Mouse (Mus musculus) induced T-regulatory cell, adult 2 months (primary cell): ENCODE results near the gene Sugp1.
"Not testable (repeated sequence)": the region's sequence is repeated elsewhere in the genome, so short reads cannot be mapped to it uniquely, and the experiment has no call there.

Experiments
- DNase-seq: peaks from one replicate; pipeline ENCODE4 v3.0.0-alpha.2; 2012; ENCODE audit warnings: low read depth

Sugp1 gene

DNA sequence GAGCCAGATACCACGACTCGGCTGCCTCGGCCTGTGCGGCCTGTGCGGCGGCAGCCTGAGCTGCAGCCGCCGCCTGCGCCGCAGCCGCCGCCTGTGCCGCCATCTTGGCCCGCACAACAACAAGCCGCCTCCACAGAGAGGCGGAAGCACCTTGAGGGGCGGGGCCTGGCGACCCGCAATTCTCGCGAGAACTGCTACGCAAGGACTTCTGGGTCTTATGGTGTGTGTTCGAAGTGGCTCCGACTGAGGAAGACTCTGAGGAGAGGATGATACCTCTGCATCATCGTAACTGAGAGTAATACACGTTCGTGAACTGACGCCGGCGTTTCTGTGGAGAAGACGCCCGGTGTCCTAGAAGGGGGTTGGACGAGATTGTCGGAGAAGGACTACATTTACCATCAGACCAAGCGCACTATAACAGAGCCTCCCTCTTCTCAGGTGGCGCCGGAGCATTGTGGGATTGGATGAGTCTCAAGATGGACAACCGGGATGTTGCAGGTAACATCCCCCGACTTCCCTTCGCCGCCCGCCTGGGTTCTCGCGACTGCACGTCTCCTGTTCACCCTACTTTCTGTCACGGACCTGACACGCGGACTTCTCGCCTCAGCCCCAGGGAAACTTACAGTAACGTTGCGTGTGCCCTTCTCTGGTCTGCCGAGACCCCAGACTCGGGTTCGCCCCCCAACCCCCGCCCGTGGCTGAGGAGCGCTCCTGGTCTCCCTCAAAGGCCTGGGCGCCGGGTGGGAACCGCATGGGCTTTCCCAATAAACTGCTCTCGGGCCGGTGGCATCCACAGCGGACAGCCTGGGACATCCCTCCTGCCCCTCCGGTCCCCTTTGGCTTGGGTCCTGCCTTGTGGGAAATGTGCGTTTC lies at the start of gene Sugp1, which contains the start of gene Mau2:
TSS of gene Sugp1 (plus strand) at position 231 of the 873 bp plus-strand sequence.
TSS of gene Mau2 (minus strand) at position 152 of the 873 bp plus-strand sequence.
- DNase-seq: peak; percentile 99

GRCm38 (mm10) chr8:69995422-69995775 lies 47.2 kb upstream of the Sugp1 start:
- no peak for DNase-seq

- peak; percentile 99 for DNase-seq
These were observed 46.6 kb upstream of the Sugp1 start, which contains the start of gene Gatad2a for GRCm38 (mm10) chr8:69995776-69996588. Gene Gatad2a, minus strand, starts transcription at chr8:69996384.

GRCm38 (mm10) chr8:69996589-69997285 lies 45.9 kb upstream of the Sugp1 start:
- DNase-seq: no peak

DNA sequence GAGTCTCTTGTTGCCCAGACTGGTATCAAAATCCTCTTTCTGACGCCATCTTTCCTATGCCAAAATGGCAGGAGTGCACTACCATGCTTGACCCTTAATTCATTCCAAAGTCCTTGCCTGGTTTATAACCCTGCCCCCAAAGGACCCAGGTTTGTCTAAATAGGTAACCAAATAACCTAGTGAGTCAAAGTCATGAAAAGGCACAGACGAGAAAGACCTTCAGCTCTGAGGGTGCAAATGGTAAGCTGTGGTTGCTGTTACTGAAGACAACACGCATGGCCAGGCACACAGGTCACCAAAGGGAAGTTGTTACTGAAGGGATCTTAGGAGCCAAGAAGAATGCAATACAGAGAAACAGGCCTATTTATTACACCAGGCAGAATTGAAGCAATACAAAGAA lies 43.9 kb upstream of the Sugp1 start:
- DNase-seq: no peak

DNA sequence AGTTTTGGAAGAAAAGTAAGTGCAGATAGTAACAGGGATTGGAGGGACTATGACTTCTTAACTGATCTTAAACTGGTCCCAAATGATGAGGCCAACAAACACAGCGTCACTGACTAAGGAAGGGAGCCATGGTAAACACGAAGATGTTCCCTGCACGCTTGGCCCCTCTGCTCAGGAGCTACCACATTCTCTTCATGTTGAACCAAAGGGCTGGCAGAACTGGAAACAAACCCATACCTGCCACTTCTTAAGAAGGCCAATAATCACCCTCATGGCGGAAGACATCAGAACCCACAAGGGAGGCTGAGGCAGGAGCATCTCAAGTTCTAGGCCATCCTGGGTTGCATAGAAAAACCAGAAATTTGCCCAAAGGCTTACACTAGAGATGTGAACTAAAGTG lies 43.4 kb upstream of the Sugp1 start:
- no peak for DNase-seq

GRCm38 (mm10) chr8:70000226-70000625 lies 42.4 kb upstream of the Sugp1 start:
- no peak for DNase-seq

DNA sequence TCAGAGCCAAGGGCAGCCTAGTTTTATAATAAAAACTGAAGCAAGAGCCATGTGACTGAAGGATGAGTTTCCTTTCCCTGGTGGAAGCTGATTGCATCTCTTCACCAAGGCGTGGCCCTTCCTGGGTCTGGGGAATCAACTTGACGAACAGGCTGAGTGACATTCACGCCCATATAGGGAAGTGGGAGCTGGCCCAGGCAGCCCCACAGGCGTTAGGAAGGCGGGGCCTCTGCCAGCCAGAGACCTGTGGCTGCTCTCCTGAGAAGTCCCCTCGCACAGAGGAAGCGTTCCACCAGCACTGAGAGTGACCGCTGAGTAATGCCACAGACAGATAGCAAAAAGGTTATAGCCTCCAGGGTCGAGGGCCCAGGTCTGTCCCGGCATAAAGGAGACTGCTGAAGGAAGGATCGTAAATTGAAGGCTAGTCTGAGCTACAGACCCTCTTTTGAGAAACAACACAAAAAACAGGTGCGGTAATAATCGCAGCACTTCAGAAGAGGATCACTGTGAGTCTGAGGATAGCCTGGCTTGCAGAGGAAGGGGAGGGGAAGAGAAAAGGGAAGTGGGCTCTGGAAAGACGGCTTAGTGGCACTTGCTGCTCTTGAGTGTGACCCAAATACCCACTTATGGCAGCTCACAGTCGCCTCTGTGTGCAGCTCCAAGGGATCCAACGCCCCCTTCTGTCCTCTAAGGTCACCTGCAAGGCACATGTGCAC lies 41.3 kb upstream of the Sugp1 start:
- peak; percentile 83 for DNase-seq

DNA sequence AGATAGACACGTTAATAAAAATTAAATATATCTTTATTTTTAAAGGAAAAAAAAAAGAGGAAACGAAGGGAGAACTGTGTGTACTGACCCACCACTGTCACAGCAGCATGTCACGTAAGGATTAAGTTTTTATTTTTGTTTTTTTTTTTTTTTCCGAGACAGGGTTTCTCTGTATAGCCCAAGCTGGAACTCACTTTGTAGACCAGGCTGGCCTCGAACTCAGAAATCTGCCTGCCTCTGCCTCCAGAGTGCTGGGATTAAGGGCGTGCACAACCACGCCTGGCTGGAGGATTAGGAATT lies 40.8 kb upstream of the Sugp1 start:
- DNase-seq: peak; percentile 31

- DNase-seq: peak; percentile 80
These were observed 39.4 kb upstream of the Sugp1 start for GRCm38 (mm10) chr8:70003204-70003657.

DNA sequence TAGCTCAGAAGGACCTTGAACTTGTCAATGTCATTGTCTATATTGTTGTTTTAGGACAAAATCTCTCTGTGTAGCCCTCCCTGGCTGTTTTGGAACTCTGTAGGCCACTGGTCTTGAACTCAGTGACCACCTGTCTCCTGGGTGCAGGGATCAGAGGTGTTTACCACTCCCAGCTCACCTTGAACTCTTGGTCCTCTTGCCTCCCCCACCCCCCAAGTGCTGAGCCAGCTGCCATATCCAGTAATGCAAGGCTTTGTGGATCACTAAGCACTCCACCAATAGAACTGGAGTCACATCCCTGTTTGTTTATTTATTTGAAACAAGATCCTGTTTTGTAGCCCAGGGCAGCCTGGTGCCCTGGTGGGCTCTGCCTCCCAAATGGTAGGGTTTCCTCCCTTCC lies 38.3 kb upstream of the Sugp1 start:
- DNase-seq: no peak

GRCm38 (mm10) chr8:70005178-70005577 lies 37.4 kb upstream of the Sugp1 start:
- no peak for DNase-seq

DNA sequence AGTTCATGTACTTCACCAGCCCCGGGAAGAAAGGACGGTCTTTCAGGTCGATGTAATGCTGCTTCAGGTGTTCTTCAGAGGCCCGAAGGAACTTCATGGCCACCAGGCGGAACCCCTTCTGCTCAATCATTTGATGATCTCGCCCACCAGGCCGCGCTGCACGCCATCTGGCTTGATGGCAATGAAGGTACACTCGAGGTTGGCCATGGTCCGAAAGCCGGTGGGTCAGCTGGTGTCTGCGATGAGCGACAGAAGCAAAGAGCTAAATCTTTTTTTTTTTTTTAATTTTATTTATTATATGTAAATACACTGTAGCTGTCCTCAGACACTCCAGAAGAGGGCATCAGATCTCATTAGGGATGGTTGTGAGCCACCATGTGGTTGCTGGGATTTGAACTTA lies 31.8 kb upstream of the Sugp1 start:
- not testable (repeated sequence) for DNase-seq

- no peak for DNase-seq
These were observed 30.3 kb upstream of the Sugp1 start for GRCm38 (mm10) chr8:70012350-70012749.

DNA sequence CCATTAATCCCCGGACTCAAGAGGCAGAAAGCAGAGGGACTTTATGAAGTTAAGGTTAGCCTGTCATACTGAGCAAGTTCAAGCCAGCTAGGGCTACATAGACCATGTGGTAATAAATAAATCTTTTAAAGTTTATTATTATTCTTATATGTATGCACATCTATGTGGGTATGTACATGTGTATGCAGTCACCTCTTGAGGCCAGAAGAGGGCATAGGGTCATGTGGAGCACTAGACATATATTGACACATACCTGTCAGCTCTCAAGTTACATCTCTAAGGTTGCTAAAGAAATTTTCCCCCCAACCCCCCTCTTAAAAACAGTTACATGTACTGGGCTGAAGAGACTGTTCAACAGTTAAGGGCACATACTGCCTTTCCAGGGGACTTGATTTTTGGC lies 29.9 kb upstream of the Sugp1 start:
- DNase-seq: peak; percentile 32

- DNase-seq: no peak
These were observed 27.6 kb upstream of the Sugp1 start for GRCm38 (mm10) chr8:70015017-70015416.

DNA sequence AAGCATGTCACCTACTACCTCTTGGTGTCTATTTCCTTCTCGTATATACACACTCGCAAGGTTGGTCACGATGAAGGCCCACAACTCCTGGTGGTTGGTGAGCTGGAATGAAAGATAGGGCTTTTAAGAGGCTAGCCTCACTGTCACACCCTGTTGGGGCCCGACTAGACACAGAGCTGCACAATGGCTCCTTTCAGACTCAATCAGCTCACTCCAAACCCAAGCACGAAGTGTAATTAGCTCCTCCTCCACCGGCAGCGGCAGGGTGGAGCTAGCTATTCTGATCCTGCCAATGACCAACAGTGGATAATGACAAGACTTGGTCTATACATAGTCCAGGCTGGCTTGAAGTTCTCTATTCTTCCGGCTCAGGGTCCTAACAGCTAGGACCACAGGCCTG lies 19.0 kb upstream of the Sugp1 start:
- DNase-seq: no peak

- no peak for DNase-seq
These were observed 16.5 kb upstream of the Sugp1 start for GRCm38 (mm10) chr8:70026151-70026550.

- no peak for DNase-seq
These were observed 12.4 kb upstream of the Sugp1 start for GRCm38 (mm10) chr8:70030255-70030654.

DNA sequence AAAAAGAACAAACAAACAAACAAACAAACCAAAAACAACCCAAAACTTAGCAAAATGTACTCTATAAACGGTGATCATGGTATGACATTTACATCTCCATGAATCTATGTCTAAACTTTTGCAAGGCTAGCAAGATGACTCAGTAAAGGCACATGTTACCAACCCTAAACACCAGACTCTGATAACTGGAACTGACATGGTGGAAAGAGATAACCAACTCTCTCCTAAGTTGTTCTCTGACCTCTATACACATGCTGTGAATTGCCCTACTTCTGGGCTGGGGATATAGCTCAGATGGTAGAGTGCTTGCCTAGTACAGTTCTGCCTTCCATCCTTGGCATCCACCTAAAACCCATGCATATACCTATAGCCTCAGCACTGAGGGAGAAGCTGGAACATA lies 4.6 kb upstream of the Sugp1 start:
- no peak for DNase-seq

GRCm38 (mm10) chr8:70041885-70042546 lies 597 bp upstream of the Sugp1 start:
- DNase-seq: no peak
